Mouse (Mus musculus): Measurements from ENCODE around the gene Slc6a20b. TPM values are rescaled to one million over a fixed set of nuclear protein-coding genes. Genes with fewer than 3 reads are reported as not detected.

The Slc6a20b gene
- polyA plus RNA-seq, 1 experiment from 2014 or later = 0.32 TPM

GRCm38 (mm10) chr9:123620311-123621098 is 11.9 kb downstream of the Slc6a20b start:
- H3K9me3 ChIP-seq (ENCODE audit: control insufficient read depth, low read length) = no peaks in the 10 kb centered on the region
- no peaks in the 10 kb centered on the region for H3K27me3 ChIP-seq (ENCODE audit: control insufficient read depth, insufficient read depth, low read length)
- 72% methylated on average over 5 of the region's 5 CpGs for WGBS
- H3K4me1 ChIP-seq (ENCODE audit: control insufficient read depth, insufficient read depth, low read length) = no peaks in the 10 kb centered on the region
- H3K4me2 ChIP-seq (replicated peaks; ENCODE audit: low read depth, low read length) = no peak overlapping the region
- no peak overlapping the region for H3K9ac ChIP-seq (ENCODE audit: low read depth, low read length)
- no peaks in the 10 kb centered on the region for H3K36me3 ChIP-seq (ENCODE audit: control insufficient read depth, insufficient read depth, low read length)
- no peak for ATAC-seq (ENCODE audit: low FRiP score, low TSS enrichment)
- no peak overlapping the region for H3K4me3 ChIP-seq (ENCODE audit: low read length)
- no peak overlapping the region for H3K27ac ChIP-seq (ENCODE audit: low read depth, low read length)

DNA sequence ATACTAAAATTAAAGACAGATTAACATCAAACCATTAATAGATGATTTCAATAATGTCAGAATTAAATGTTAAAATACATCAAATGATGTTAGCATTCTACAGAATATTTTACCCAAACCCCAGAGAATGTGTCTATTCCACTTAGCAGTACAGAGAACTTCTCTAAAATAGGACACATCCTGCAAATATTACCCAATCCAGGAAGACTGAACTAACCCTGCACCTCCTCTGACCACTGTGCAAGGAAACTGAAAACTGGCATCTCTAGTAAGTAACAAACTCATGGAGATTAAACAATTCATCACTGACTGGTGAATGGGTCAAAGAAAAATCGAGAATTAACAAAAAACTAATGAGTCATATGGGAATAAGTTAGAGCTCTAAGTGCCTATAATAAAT is 30.8 kb downstream of the Slc6a20b start:
- no peak overlapping the region for H3K4me2 ChIP-seq (replicated peaks; ENCODE audit: low read depth, low read length)
- ATAC-seq (ENCODE audit: low FRiP score, low TSS enrichment) = no peak
- 85% methylated on average over 1 of the region's 1 CpGs for WGBS
- H3K4me3 ChIP-seq (ENCODE audit: low read length) = no peak overlapping the region
- no peaks in the 10 kb centered on the region for H3K27me3 ChIP-seq (ENCODE audit: control insufficient read depth, insufficient read depth, low read length)
- H3K9ac ChIP-seq (ENCODE audit: low read depth, low read length) = no peak overlapping the region
- H3K4me1 ChIP-seq (ENCODE audit: control insufficient read depth, insufficient read depth, low read length) = no peaks in the 10 kb centered on the region
- no peak overlapping the region for H3K27ac ChIP-seq (ENCODE audit: low read depth, low read length)
- H3K36me3 ChIP-seq (ENCODE audit: control insufficient read depth, insufficient read depth, low read length) = no peaks in the 10 kb centered on the region
- no peaks in the 10 kb centered on the region for H3K9me3 ChIP-seq (ENCODE audit: control insufficient read depth, low read length)

DNA sequence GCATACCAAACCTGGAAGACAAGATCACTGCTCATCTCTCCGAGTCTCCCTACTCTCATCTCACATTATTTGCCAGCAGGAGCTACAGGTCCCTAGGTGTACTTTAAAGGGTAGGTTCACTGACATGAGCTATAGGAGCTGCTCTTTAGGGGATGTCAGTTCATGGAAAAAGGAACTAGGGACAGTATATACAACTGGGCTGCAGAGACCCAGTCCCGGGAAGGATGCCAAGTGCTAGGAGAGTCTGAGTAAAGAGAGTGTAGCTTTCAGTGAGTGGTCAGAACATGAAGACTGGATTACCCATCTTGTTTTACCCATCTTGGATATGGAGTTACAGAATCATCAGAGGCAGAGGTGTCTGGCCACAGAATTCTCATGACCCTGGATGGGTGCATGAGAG is 35.0 kb downstream of the Slc6a20b start:
- 92% methylated on average over 2 of the region's 2 CpGs for WGBS
- Histone ChIP-seq H3K9ac (ENCODE audit: low read depth, low read length) (no peak overlapping the region), H3K9me3 (ENCODE audit: control insufficient read depth, low read length) (no peaks in the 10 kb centered on the region), H3K4me3 (ENCODE audit: low read length) (no peak overlapping the region), H3K36me3 (ENCODE audit: control insufficient read depth, insufficient read depth, low read length) (no peaks in the 10 kb centered on the region), H3K4me2 (replicated peaks; ENCODE audit: low read depth, low read length) (no peak overlapping the region), H3K27me3 (ENCODE audit: control insufficient read depth, insufficient read depth, low read length) (no peaks in the 10 kb centered on the region), H3K27ac (ENCODE audit: low read depth, low read length) (no peak overlapping the region), H3K4me1 (ENCODE audit: control insufficient read depth, insufficient read depth, low read length) (no peaks in the 10 kb centered on the region)
- ATAC-seq (ENCODE audit: low FRiP score, low TSS enrichment) = no peak

GRCm38 (mm10) chr9:123596910-123597309 is 35.5 kb downstream of the Slc6a20b start:
- H3K27ac ChIP-seq (ENCODE audit: low read depth, low read length) = no peak overlapping the region
- no peak overlapping the region for H3K4me2 ChIP-seq (replicated peaks; ENCODE audit: low read depth, low read length)
- H3K27me3 ChIP-seq (ENCODE audit: control insufficient read depth, insufficient read depth, low read length) = no peaks in the 10 kb centered on the region
- 89% methylated on average over 2 of the region's 2 CpGs for WGBS
- no peak overlapping the region for H3K9ac ChIP-seq (ENCODE audit: low read depth, low read length)
- no peaks in the 10 kb centered on the region for H3K36me3 ChIP-seq (ENCODE audit: control insufficient read depth, insufficient read depth, low read length)
- no peak overlapping the region for H3K4me3 ChIP-seq (ENCODE audit: low read length)
- H3K4me1 ChIP-seq (ENCODE audit: control insufficient read depth, insufficient read depth, low read length) = no peaks in the 10 kb centered on the region
- ATAC-seq (ENCODE audit: low FRiP score, low TSS enrichment) = no peak
- no peaks in the 10 kb centered on the region for H3K9me3 ChIP-seq (ENCODE audit: control insufficient read depth, low read length)

- no peaks in the 10 kb centered on the region for H3K4me1 ChIP-seq (ENCODE audit: control insufficient read depth, insufficient read depth, low read length)
- H3K27me3 ChIP-seq (ENCODE audit: control insufficient read depth, insufficient read depth, low read length) = no peaks in the 10 kb centered on the region
- H3K27ac ChIP-seq (ENCODE audit: low read depth, low read length) = no peak overlapping the region
- H3K4me3 ChIP-seq (ENCODE audit: low read length) = no peak overlapping the region
- H3K9me3 ChIP-seq (ENCODE audit: control insufficient read depth, low read length) = no peaks in the 10 kb centered on the region
- H3K9ac ChIP-seq (ENCODE audit: low read depth, low read length) = no peak overlapping the region
- WGBS = 86% methylated on average over 4 of the region's 4 CpGs
- 0 out of 2 replicates have a peak, but pooled peaks cover 4% of the 10 kb centered on the region for H3K36me3 ChIP-seq (ENCODE audit: control insufficient read depth, insufficient read depth, low read length)
- no peak for ATAC-seq (ENCODE audit: low FRiP score, low TSS enrichment)
- no peak overlapping the region for H3K4me2 ChIP-seq (replicated peaks; ENCODE audit: low read depth, low read length)
These were observed 37.2 kb downstream of the Slc6a20b start for GRCm38 (mm10) chr9:123595194-123595593.

GRCm38 (mm10) chr9:123589240-123589910 is 43.0 kb downstream of the Slc6a20b start:
- peak; percentile 52; the same call in 1 of the 2 replicates for ATAC-seq (ENCODE audit: low FRiP score, low TSS enrichment)
- H3K27me3 ChIP-seq (ENCODE audit: control insufficient read depth, insufficient read depth, low read length) = no peaks in the 10 kb centered on the region
- WGBS = 68% methylated on average over 7 of the region's 7 CpGs

DNA sequence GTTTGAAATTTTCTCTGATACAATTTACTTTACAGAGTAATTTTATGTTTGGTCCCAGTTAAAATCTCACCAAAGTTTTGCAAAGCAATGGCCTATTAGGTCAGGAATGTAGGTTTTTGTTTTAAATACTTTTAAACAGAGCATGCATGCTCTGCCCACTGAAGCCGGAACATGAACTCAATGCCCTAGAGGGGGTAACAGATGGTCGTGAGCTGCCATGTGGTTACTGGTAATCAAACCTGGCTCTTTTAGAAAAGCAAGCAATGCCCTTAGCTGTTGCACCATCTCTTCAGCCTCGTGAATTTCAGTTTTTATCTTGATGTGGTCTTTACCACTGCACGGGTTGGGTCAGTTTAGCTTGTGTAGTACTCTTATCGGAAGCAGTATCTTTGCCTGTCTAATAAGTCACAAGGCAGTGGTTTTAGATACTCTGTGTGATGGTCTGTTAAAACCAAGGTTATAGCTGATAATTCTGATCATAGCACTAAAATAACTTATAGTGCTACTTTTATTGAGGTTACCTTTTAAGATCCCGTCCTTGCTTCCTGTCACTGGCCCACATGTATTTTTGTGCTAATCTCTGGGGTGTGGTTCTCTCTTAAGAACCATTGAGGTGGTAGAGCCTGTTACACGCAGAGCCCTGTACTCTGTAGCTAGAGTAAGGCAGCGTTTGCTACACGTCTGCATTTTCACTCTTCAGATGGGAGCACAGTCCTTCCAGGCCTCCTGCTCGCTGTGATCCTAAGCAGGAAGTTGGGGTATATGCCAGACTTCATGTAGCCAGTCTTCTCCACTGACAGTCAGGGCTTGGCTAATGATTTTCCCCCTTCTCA is 54.8 kb downstream of the Slc6a20b start:
- Histone ChIP-seq H3K36me3 (ENCODE audit: control insufficient read depth, insufficient read depth, low read length) (peaks cover 23% of the 10 kb centered on the region), H3K27ac (ENCODE audit: low read depth, low read length) (no peak overlapping the region), H3K4me1 (ENCODE audit: control insufficient read depth, insufficient read depth, low read length) (no peaks in the 10 kb centered on the region), H3K9me3 (ENCODE audit: control insufficient read depth, low read length) (no peaks in the 10 kb centered on the region), H3K9ac (ENCODE audit: low read depth, low read length) (no peak overlapping the region), H3K27me3 (ENCODE audit: control insufficient read depth, insufficient read depth, low read length) (no peaks in the 10 kb centered on the region), H3K4me2 (replicated peaks; ENCODE audit: low read depth, low read length) (no peak overlapping the region), H3K4me3 (ENCODE audit: low read length) (no peak overlapping the region)
- no peak for ATAC-seq (ENCODE audit: low FRiP score, low TSS enrichment)
- WGBS = 82% methylated on average over 10 of the region's 10 CpGs

More at GRCm38 (mm10) chr9:123589240-123589910, 43.0 kb downstream of the Slc6a20b start:
- Histone ChIP-seq H3K4me2 (replicated peaks; ENCODE audit: low read depth, low read length) (no peak overlapping the region), H3K9ac (ENCODE audit: low read depth, low read length) (no peak overlapping the region), H3K36me3 (ENCODE audit: control insufficient read depth, insufficient read depth, low read length) (peaks cover 33% of the 10 kb centered on the region), H3K4me1 (ENCODE audit: control insufficient read depth, insufficient read depth, low read length) (no peaks in the 10 kb centered on the region), H3K27ac (ENCODE audit: low read depth, low read length) (no peak overlapping the region), H3K9me3 (ENCODE audit: control insufficient read depth, low read length) (no peaks in the 10 kb centered on the region), H3K4me3 (ENCODE audit: low read length) (no peak overlapping the region)

- Histone ChIP-seq H3K4me2 (replicated peaks; ENCODE audit: low read depth, low read length) (no peak overlapping the region), H3K36me3 (ENCODE audit: control insufficient read depth, insufficient read depth, low read length) (peaks cover 62% of the 10 kb centered on the region), H3K4me1 (ENCODE audit: control insufficient read depth, insufficient read depth, low read length) (no peaks in the 10 kb centered on the region), H3K9me3 (ENCODE audit: control insufficient read depth, low read length) (no peaks in the 10 kb centered on the region), H3K4me3 (ENCODE audit: low read length) (no peak overlapping the region), H3K27me3 (ENCODE audit: control insufficient read depth, insufficient read depth, low read length) (no peaks in the 10 kb centered on the region), H3K27ac (ENCODE audit: low read depth, low read length) (no peak overlapping the region), H3K9ac (ENCODE audit: low read depth, low read length) (no peak overlapping the region)
- no peak for ATAC-seq (ENCODE audit: low FRiP score, low TSS enrichment)
- WGBS = 27% methylated on average over 3 of the region's 3 CpGs
These were observed 77.8 kb downstream of the Slc6a20b start for GRCm38 (mm10) chr9:123554599-123554998.

Measured in kidney, embryonic 14.5 days (tissue).